Mouse (Mus musculus) ES-Bruce4 (cell line): ENCODE measurements around the gene Cish. TPM values are rescaled to one million over a fixed set of nuclear protein-coding genes. Genes with fewer than 3 reads are reported as not detected.

Experiments used
- H3K27ac ChIP-seq: 2 replicates; pipeline ENCODE4 v1.5.1; 2012; ENCODE audit warnings: low read length, inconsistent platforms; ENCODE audit not compliant: insufficient read depth
- H3K27me3 ChIP-seq: 2 replicates; pipeline ENCODE4 v1.6.1; 2012; ENCODE audit warnings: mild to moderate bottlenecking, low read length, inconsistent platforms; ENCODE audit not compliant: control insufficient read depth, poor library complexity, insufficient read depth, severe bottlenecking
- H3K36me3 ChIP-seq: 2 replicates; pipeline ENCODE4 v1.6.1; 2012; ENCODE audit warnings: inconsistent platforms, mild to moderate bottlenecking, low read length, moderate library complexity; ENCODE audit not compliant: control insufficient read depth, poor library complexity, insufficient read depth, severe bottlenecking
- H3K4me1 ChIP-seq: one replicate; pipeline ENCODE4 v1.8.1; 2011; ENCODE audit warnings: low read length; ENCODE audit not compliant: control insufficient read depth, insufficient read depth
- H3K4me3 ChIP-seq: 2 replicates; pipeline ENCODE4 v1.5.1; 2011; ENCODE audit warnings: low read depth, mild to moderate bottlenecking, low read length
- H3K9ac ChIP-seq: 2 replicates; pipeline ENCODE4 v1.6.1; 2012; ENCODE audit warnings: low read depth, mild to moderate bottlenecking, inconsistent platforms; ENCODE audit not compliant: poor library complexity, severe bottlenecking
- H3K9me3 ChIP-seq: replicated peaks from 2 replicates; pipeline ENCODE4 v1.6.1; 2012; ENCODE audit warnings: mild to moderate bottlenecking, low read length, inconsistent platforms; ENCODE audit not compliant: control insufficient read depth, poor library complexity, insufficient read depth, severe bottlenecking
- CTCF ChIP-seq: IDR thresholded peaks from one replicate; pipeline ENCODE4 v1.8.1; 2011; ENCODE audit warnings: low read depth, low read length
- EP300 ChIP-seq: IDR thresholded peaks from 2 replicates; pipeline ENCODE4 v1.6.1; 2011; ENCODE audit warnings: low read depth, low read length; ENCODE audit not compliant: insufficient read depth
- POLR2A ChIP-seq: IDR thresholded peaks from one replicate; pipeline ENCODE4 v1.8.1; 2011; ENCODE audit warnings: low read length; ENCODE audit not compliant: insufficient read depth
- polyA plus RNA-seq: library from polyadenylated mRNA; stranded (reverse); fragments of >200 nt; gene quantifications from 2 replicates; pipeline ENCODE4 v1.2.4, GENCODE M21; 2011; ENCODE audit warnings: low read depth; ENCODE audit not compliant: missing spikeins, insufficient read depth, insufficient read length

Gene Cish
- polyA plus RNA-seq, 1 experiment: 13.7 TPM

GRCm38 (mm10) chr9:107282951-107283350 is 12.9 kb upstream of the Cish start:
- Histone ChIP-seq H3K4me3 (no peak overlapping the region), H3K9me3 (no peaks in the 10 kb centered on the region), H3K4me1 (peaks cover 19% of the 10 kb centered on the region), H3K36me3 (no peaks in the 10 kb centered on the region), H3K9ac (no peak overlapping the region), H3K27ac (no peak overlapping the region), H3K27me3 (no peaks in the 10 kb centered on the region)
- TF ChIP-seq EP300 (no peak), POLR2A (no peak), CTCF (no peak)

GRCm38 (mm10) chr9:107285009-107285408 is 10.8 kb upstream of the Cish start:
- no peaks in the 10 kb centered on the region for H3K27me3 ChIP-seq
- H3K9me3 ChIP-seq: no peaks in the 10 kb centered on the region
- 0 out of 2 replicates have a peak overlapping the region, but pooled peaks have one; percentile 26 for H3K27ac ChIP-seq
- peaks cover 15% of the 10 kb centered on the region for H3K4me1 ChIP-seq
- no peak overlapping the region for H3K4me3 ChIP-seq
- no peaks in the 10 kb centered on the region for H3K36me3 ChIP-seq
- H3K9ac ChIP-seq: no peak overlapping the region
- TF ChIP-seq EP300 (no peak), POLR2A (no peak), CTCF (no peak)

- H3K27ac ChIP-seq: 0 out of 2 replicates have a peak overlapping the region, but pooled peaks have one; percentile 48
- H3K9me3 ChIP-seq: no peaks in the 10 kb centered on the region
- no peak overlapping the region for H3K9ac ChIP-seq
- H3K27me3 ChIP-seq: no peaks in the 10 kb centered on the region
- no peak overlapping the region for H3K4me3 ChIP-seq
- H3K4me1 ChIP-seq: peaks cover 11% of the 10 kb centered on the region
- H3K36me3 ChIP-seq: no peaks in the 10 kb centered on the region
- TF ChIP-seq POLR2A (no peak), EP300 (no peak), CTCF (no peak)
Observed at GRCm38 (mm10) chr9:107287294-107287693, 8.5 kb upstream of the Cish start.

GRCm38 (mm10) chr9:107288105-107288650 is 7.6 kb upstream of the Cish start:
- Histone ChIP-seq H3K36me3 (no peaks in the 10 kb centered on the region), H3K4me1 (peaks cover 11% of the 10 kb centered on the region), H3K4me3 (peak overlapping the region; percentile 86), H3K27ac (peak overlapping the region; percentile 48), H3K9me3 (no peaks in the 10 kb centered on the region), H3K27me3 (no peaks in the 10 kb centered on the region), H3K9ac (peak overlapping the region; percentile 20)
- no peak for TF ChIP-seq CTCF
- TF ChIP-seq EP300: no peak
- no peak for TF ChIP-seq POLR2A

- Histone ChIP-seq H3K4me3 (peak overlapping the region; percentile 86), H3K36me3 (no peaks in the 10 kb centered on the region), H3K27me3 (no peaks in the 10 kb centered on the region), H3K9ac (peak overlapping the region; percentile 74), H3K4me1 (peaks cover 11% of the 10 kb centered on the region), H3K9me3 (no peaks in the 10 kb centered on the region), H3K27ac (peak overlapping the region; percentile 59)
- TF ChIP-seq EP300 (peak; percentile 62; the same call in 1 of the 2 replicates), POLR2A (peak; percentile 69), CTCF (no peak)
Observed at GRCm38 (mm10) chr9:107288711-107289110, 7.1 kb upstream of the Cish start.

- H3K9me3 ChIP-seq: no peaks in the 10 kb centered on the region
- TF ChIP-seq POLR2A (no peak), EP300 (0 out of 2 replicates have a peak, but pooled peaks have one; percentile 41)
- no peaks in the 10 kb centered on the region for H3K27me3 ChIP-seq
- H3K4me3 ChIP-seq: peak within 1 kb of the TSS; percentile 86
- peak within 1 kb of the TSS; percentile 59 for H3K27ac ChIP-seq
- H3K36me3 ChIP-seq: no peaks in the 10 kb centered on the region
- peaks cover 11% of the 10 kb centered on the region for H3K4me1 ChIP-seq
- H3K9ac ChIP-seq: peak within 1 kb of the TSS; percentile 74
Observed at GRCm38 (mm10) chr9:107289211-107290076, 6.4 kb upstream of the Cish start, which contains the start of gene Mapkapk3. Gene Mapkapk3, minus strand, starts transcription at chr9:107289877.
